Mouse (Mus musculus) testis, adult 2 months (tissue): ENCODE results near the gene Ube2o. TPM values are rescaled to one million over a fixed set of nuclear protein-coding genes. Genes with fewer than 3 reads are reported as not detected.

Experiments
- H3K27ac ChIP-seq: fragments of 200-500 bp; 2 replicates; pipeline ENCODE4 v1.5.1; 2012; ENCODE audit warnings: low read depth, low read length; ENCODE audit not compliant: control insufficient read depth, insufficient read depth
- H3K27me3 ChIP-seq: fragments of 200-500 bp; 2 replicates; pipeline ENCODE4 v1.6.1; 2012; ENCODE audit warnings: mild to moderate bottlenecking, low read length, moderate library complexity; ENCODE audit not compliant: control insufficient read depth, insufficient read depth
- H3K36me3 ChIP-seq: fragments of 200-500 bp; 2 replicates; pipeline ENCODE4 v1.6.1; 2012; ENCODE audit warnings: mild to moderate bottlenecking, low read length; ENCODE audit not compliant: control insufficient read depth, insufficient read depth
- H3K4me1 ChIP-seq: fragments of 200-500 bp; 2 replicates; pipeline ENCODE4 v1.6.1; 2012; ENCODE audit warnings: low read length; ENCODE audit not compliant: control insufficient read depth, insufficient read depth
- H3K4me3 ChIP-seq: fragments of 200-500 bp; 2 replicates; pipeline ENCODE4 v1.5.1; 2012; ENCODE audit warnings: low read depth, mild to moderate bottlenecking, low read length, moderate library complexity, mixed read lengths; ENCODE audit not compliant: control insufficient read depth
- CTCF ChIP-seq: fragments of 200-500 bp; IDR thresholded peaks from 2 replicates; pipeline ENCODE4 v1.5.1; 2012; ENCODE audit warnings: low read depth, mild to moderate bottlenecking, inconsistent platforms, low read length, moderate library complexity; ENCODE audit not compliant: control insufficient read depth, insufficient read depth, insufficient replicate concordance
- POLR2A ChIP-seq: fragments of 200-500 bp; IDR thresholded peaks from 2 replicates; pipeline ENCODE4 v1.6.1; 2012; ENCODE audit warnings: low read depth, mild to moderate bottlenecking, inconsistent platforms, low read length, moderate library complexity; ENCODE audit not compliant: control insufficient read depth
- polyA plus RNA-seq: library from polyadenylated mRNA; depleted of rRNA; stranded (reverse); fragments of >200 nt; gene quantifications from 2 replicates; pipeline ENCODE4 v1.2.3, GENCODE M21; 2012

The Ube2o gene
- polyA plus RNA-seq, 1 experiment = 31.6 TPM

GRCm38 (mm10) chr11:116589020-116589531, 7.8 kb upstream of the Ube2o start:
- TF ChIP-seq CTCF = no peak
- no peak for TF ChIP-seq POLR2A
- Histone ChIP-seq H3K27ac (no peak overlapping the region), H3K4me3 (no peak overlapping the region), H3K27me3 (no peaks in the 10 kb centered on the region), H3K4me1 (peaks cover 2% of the 10 kb centered on the region), H3K36me3 (no peaks in the 10 kb centered on the region)

GRCm38 (mm10) chr11:116586801-116587631, 5.8 kb upstream of the Ube2o start:
- no peaks in the 10 kb centered on the region for H3K27me3 ChIP-seq
- TF ChIP-seq POLR2A (no peak), CTCF (peak; percentile 99)
- H3K4me1 ChIP-seq = peaks cover 2% of the 10 kb centered on the region
- H3K4me3 ChIP-seq = no peak overlapping the region; the same call in 1 of the 2 replicates
- H3K27ac ChIP-seq = no peak overlapping the region
- no peaks in the 10 kb centered on the region for H3K36me3 ChIP-seq

GRCm38 (mm10) chr11:116586310-116586709, 5.1 kb upstream of the Ube2o start, which contains the start of gene Aanat:
Aanat (plus strand) TSS chr11:116586432.
- H3K36me3 ChIP-seq = no peaks in the 10 kb centered on the region
- no peak within 1 kb of the TSS for H3K27ac ChIP-seq
- TF ChIP-seq POLR2A (no peak), CTCF (no peak)
- no peak within 1 kb of the TSS; the same call in 1 of the 2 replicates for H3K4me3 ChIP-seq
- no peaks in the 10 kb centered on the region for H3K27me3 ChIP-seq
- peaks cover 2% of the 10 kb centered on the region for H3K4me1 ChIP-seq

- Histone ChIP-seq H3K4me1 (peaks cover 2% of the 10 kb centered on the region), H3K4me3 (no peak overlapping the region), H3K27ac (no peak overlapping the region), H3K27me3 (no peaks in the 10 kb centered on the region), H3K36me3 (no peaks in the 10 kb centered on the region)
- TF ChIP-seq POLR2A (no peak), CTCF (no peak)
These were observed 4.4 kb upstream of the Ube2o start for GRCm38 (mm10) chr11:116585682-116586081.

GRCm38 (mm10) chr11:116580711-116581375, 404 bp downstream of the Ube2o start:
- Histone ChIP-seq H3K4me1 (peaks cover 6% of the 10 kb centered on the region), H3K27ac (peak overlapping the region; percentile 67), H3K4me3 (peak overlapping the region; percentile 91), H3K36me3 (no peaks in the 10 kb centered on the region; the same call in 1 of the 2 replicates), H3K27me3 (no peaks in the 10 kb centered on the region)
- TF ChIP-seq POLR2A = no peak
- no peak for TF ChIP-seq CTCF

GRCm38 (mm10) chr11:116580031-116580652, 1.1 kb downstream of the Ube2o start:
- H3K4me1 ChIP-seq = peaks cover 9% of the 10 kb centered on the region
- no peaks in the 10 kb centered on the region; the same call in 1 of the 2 replicates for H3K36me3 ChIP-seq
- no peak overlapping the region for H3K27ac ChIP-seq
- peak overlapping the region; percentile 91 for H3K4me3 ChIP-seq
- TF ChIP-seq POLR2A (no peak), CTCF (no peak)
- no peaks in the 10 kb centered on the region for H3K27me3 ChIP-seq

GRCm38 (mm10) chr11:116579280-116579679, 2.0 kb downstream of the Ube2o start:
- Histone ChIP-seq H3K4me3 (peak overlapping the region; percentile 1; the same call in 1 of the 2 replicates), H3K27me3 (no peaks in the 10 kb centered on the region), H3K36me3 (no peaks in the 10 kb centered on the region; the same call in 1 of the 2 replicates), H3K27ac (no peak overlapping the region), H3K4me1 (peaks cover 12% of the 10 kb centered on the region)
- TF ChIP-seq POLR2A = no peak
- no peak for TF ChIP-seq CTCF
